Mouse (Mus musculus): ENCODE measurements around the gene Svbp. TPM values are rescaled to one million over a fixed set of nuclear protein-coding genes. Genes with fewer than 3 reads are reported as not detected.

The Svbp gene
- polyA plus RNA-seq (2012): 49.7 and 52.4 TPM in 2 replicates

- peaks cover 36% of the 10 kb centered on the region for H3K36me3 ChIP-seq (ENCODE audit: control insufficient read depth)
- TF ChIP-seq GATA1 (IDR thresholded peaks at IDR 0.05; ENCODE audit: low read length): no peak
- no peak for TF ChIP-seq TAL1 (IDR thresholded peaks at IDR 0.05; ENCODE audit: low read length)
- H3K4me3 ChIP-seq (replicated peaks): peak within 1 kb of the TSS; percentile 73
- H3K27me3 ChIP-seq (ENCODE audit: control insufficient read depth): no peaks in the 10 kb centered on the region
- H3K9me3 ChIP-seq (ENCODE audit: control insufficient read depth, low read length): no peaks in the 10 kb centered on the region
- peaks cover 91% of the 10 kb centered on the region for H3K4me1 ChIP-seq (ENCODE audit: control insufficient read depth)
Observed at GRCm38 (mm10) chr4:119194909-119195581, at the start of gene Svbp. Svbp (plus strand) TSS chr4:119195306.

DNA sequence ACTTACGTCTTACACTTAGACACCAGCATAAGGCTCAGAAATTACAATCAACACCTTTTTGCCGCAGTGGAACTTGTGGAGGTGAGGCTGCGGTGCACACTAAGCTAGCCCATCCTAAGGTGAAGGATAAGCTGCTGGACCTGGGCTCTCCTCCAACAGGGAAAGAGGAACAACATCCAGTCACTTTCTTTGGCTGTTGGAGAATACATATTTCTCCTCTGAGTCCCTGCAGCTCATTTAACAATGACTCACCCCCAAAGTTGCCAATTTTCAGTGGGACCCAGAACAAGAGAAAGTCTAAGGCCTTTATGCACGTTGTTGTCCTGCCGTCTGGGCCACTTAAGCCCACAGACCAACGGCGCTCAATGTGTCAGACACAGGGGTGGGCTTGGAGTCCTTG is 48.3 kb upstream of the Svbp start:
- Histone ChIP-seq H3K36me3 (ENCODE audit: control insufficient read depth) (no peaks in the 10 kb centered on the region), H3K27me3 (ENCODE audit: control insufficient read depth) (peaks cover 33% of the 10 kb centered on the region), H3K4me3 (replicated peaks) (no peak overlapping the region), H3K9me3 (ENCODE audit: control insufficient read depth, low read length) (peaks cover 4% of the 10 kb centered on the region), H3K4me1 (ENCODE audit: control insufficient read depth) (peaks cover 8% of the 10 kb centered on the region)
- TF ChIP-seq TAL1 (IDR thresholded peaks at IDR 0.05; ENCODE audit: low read length): no peak
- no peak for TF ChIP-seq GATA1 (IDR thresholded peaks at IDR 0.05; ENCODE audit: low read length)

DNA sequence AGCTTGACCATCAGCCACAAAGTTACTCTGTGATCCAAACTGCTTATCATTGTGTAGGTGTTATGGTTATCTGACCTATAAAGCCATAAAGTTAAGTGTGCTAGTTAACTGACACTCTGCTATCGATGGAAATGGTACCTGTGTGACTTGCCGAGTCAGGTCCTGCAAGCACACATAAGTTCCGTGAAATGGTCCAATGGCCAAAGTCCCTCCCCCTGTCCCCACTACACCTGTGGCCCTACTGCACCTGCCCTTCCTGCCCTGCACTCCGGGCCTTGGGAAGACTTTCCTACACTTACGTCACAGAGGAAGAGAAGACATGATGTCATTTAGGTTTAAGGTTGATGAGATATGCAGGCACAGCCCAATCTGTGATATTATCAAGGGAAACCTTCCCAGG is 47.8 kb upstream of the Svbp start:
- Histone ChIP-seq H3K4me3 (replicated peaks) (no peak overlapping the region), H3K27me3 (ENCODE audit: control insufficient read depth) (peaks cover 31% of the 10 kb centered on the region)

DNA sequence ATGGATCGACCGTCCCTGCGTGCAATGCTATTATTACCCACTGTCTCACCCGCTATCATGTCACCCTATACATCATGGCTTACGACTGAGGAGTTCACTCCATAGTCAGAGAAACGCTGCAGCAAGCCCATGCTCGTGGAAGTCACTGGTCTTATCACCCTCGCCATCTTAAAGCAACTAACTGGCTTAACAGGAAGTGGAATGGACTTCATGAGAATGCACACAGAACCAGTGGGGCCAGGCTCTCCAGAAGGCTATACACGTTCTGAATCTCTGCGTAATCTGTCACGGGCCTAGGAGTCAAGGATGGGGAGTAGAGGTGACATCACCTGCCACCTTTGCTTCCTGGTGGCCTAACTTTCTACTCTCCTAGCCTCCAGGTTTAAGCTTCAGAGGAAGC is 46.4 kb upstream of the Svbp start:
- H3K4me3 ChIP-seq (replicated peaks): no peak overlapping the region
- TF ChIP-seq TAL1 (IDR thresholded peaks at IDR 0.05; ENCODE audit: low read length): no peak
- TF ChIP-seq GATA1 (IDR thresholded peaks at IDR 0.05; ENCODE audit: low read length): no peak
- H3K27me3 ChIP-seq (ENCODE audit: control insufficient read depth): peaks cover 27% of the 10 kb centered on the region
- no peaks in the 10 kb centered on the region; the same call in 1 of the 2 replicates for H3K4me1 ChIP-seq (ENCODE audit: control insufficient read depth)
- peaks cover 4% of the 10 kb centered on the region for H3K9me3 ChIP-seq (ENCODE audit: control insufficient read depth, low read length)
- H3K36me3 ChIP-seq (ENCODE audit: control insufficient read depth): no peaks in the 10 kb centered on the region

More for the DNA sequence above, 47.8 kb upstream of the Svbp start:
- Histone ChIP-seq H3K9me3 (ENCODE audit: control insufficient read depth, low read length) (peaks cover 4% of the 10 kb centered on the region), H3K4me1 (ENCODE audit: control insufficient read depth) (peaks cover 3% of the 10 kb centered on the region), H3K36me3 (ENCODE audit: control insufficient read depth) (no peaks in the 10 kb centered on the region)
- no peak for TF ChIP-seq GATA1 (IDR thresholded peaks at IDR 0.05; ENCODE audit: low read length)
- TF ChIP-seq TAL1 (IDR thresholded peaks at IDR 0.05; ENCODE audit: low read length): no peak

DNA sequence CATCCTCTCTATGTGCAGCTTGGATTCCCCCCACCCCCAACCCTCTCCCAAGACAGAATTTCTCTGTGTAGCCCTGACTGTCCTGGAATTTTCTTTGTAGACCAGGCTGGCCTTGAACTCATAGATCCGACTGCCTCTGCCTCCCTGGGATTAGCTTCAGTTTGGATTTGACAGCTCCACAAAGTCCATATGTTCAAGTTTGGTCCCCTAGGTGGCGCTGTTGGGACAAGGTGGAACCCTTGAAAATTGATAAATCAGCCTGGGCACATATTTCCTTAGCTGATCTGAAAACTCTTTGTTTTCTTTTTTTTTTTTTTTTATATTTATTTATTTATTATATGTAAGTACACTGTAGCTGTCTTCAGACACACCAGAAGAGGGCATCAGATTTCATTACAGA is 37.9 kb upstream of the Svbp start:
- no peaks in the 10 kb centered on the region; the same call in 1 of the 2 replicates for H3K9me3 ChIP-seq (ENCODE audit: control insufficient read depth, low read length)
- H3K27me3 ChIP-seq (ENCODE audit: control insufficient read depth): peaks cover 11% of the 10 kb centered on the region
- TF ChIP-seq GATA1 (IDR thresholded peaks at IDR 0.05; ENCODE audit: low read length) (no peak), TAL1 (IDR thresholded peaks at IDR 0.05; ENCODE audit: low read length) (no peak)
- H3K4me1 ChIP-seq (ENCODE audit: control insufficient read depth): no peaks in the 10 kb centered on the region
- no peaks in the 10 kb centered on the region for H3K36me3 ChIP-seq (ENCODE audit: control insufficient read depth)
- H3K4me3 ChIP-seq (replicated peaks): no peak overlapping the region

DNA sequence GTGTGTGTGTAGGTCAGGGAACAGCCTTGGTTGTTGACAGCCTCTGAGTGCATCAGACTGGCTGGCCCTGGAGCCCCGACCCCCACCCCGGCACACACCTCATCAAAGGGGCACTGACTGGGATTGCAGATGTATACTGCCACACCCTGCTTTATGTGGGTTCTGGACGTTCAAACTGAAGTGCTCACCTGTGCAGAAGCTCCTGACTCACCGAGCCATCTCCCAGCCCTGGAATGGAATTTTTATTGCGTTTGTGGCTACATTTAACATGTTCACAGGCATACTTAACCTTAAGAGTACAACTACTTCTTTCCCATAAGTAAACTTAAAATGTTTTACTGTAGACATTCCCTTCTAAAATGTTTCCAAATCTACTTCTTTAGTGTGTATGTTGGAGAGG is 37.2 kb upstream of the Svbp start:
- H3K27me3 ChIP-seq (ENCODE audit: control insufficient read depth): peaks cover 11% of the 10 kb centered on the region
- H3K9me3 ChIP-seq (ENCODE audit: control insufficient read depth, low read length): no peaks in the 10 kb centered on the region; the same call in 1 of the 2 replicates
- no peaks in the 10 kb centered on the region for H3K36me3 ChIP-seq (ENCODE audit: control insufficient read depth)
- H3K4me3 ChIP-seq (replicated peaks): no peak overlapping the region
- no peaks in the 10 kb centered on the region for H3K4me1 ChIP-seq (ENCODE audit: control insufficient read depth)
- TF ChIP-seq GATA1 (IDR thresholded peaks at IDR 0.05; ENCODE audit: low read length): no peak
- TF ChIP-seq TAL1 (IDR thresholded peaks at IDR 0.05; ENCODE audit: low read length): no peak

- Histone ChIP-seq H3K36me3 (ENCODE audit: control insufficient read depth) (no peaks in the 10 kb centered on the region), H3K9me3 (ENCODE audit: control insufficient read depth, low read length) (no peaks in the 10 kb centered on the region; the same call in 1 of the 2 replicates), H3K27me3 (ENCODE audit: control insufficient read depth) (no peaks in the 10 kb centered on the region), H3K4me3 (replicated peaks) (no peak overlapping the region), H3K4me1 (ENCODE audit: control insufficient read depth) (peaks cover 3% of the 10 kb centered on the region)
- no peak for TF ChIP-seq GATA1 (IDR thresholded peaks at IDR 0.05; ENCODE audit: low read length)
- TF ChIP-seq TAL1 (IDR thresholded peaks at IDR 0.05; ENCODE audit: low read length): no peak
Observed at GRCm38 (mm10) chr4:119161358-119161757, 33.7 kb upstream of the Svbp start.

DNA sequence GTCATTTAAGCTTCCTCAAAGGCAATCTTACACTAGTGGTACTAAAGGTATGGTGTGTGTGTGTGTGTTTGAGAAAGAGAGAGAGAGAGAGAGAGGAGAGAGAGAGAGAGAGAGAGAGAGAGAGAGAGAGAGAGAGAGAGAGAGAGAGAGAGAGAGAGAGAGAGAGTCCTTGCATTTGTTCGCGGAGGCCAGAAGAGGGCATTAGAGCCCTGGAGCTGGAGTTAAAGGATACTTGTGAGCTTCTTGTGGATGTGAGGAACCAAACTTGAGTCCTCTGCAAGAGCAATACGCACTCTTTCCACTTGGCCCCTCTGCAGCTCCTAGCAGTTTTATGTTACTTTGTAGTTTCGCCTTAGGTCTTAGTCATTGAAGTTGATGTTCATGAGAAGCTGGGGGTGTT is 32.1 kb upstream of the Svbp start:
- TF ChIP-seq GATA1 (IDR thresholded peaks at IDR 0.05; ENCODE audit: low read length) (no peak), TAL1 (IDR thresholded peaks at IDR 0.05; ENCODE audit: low read length) (no peak)
- Histone ChIP-seq H3K4me1 (ENCODE audit: control insufficient read depth) (peaks cover 6% of the 10 kb centered on the region), H3K36me3 (ENCODE audit: control insufficient read depth) (no peaks in the 10 kb centered on the region), H3K27me3 (ENCODE audit: control insufficient read depth) (no peaks in the 10 kb centered on the region), H3K4me3 (replicated peaks) (no peak overlapping the region), H3K9me3 (ENCODE audit: control insufficient read depth, low read length) (no peaks in the 10 kb centered on the region; the same call in 1 of the 2 replicates)

DNA sequence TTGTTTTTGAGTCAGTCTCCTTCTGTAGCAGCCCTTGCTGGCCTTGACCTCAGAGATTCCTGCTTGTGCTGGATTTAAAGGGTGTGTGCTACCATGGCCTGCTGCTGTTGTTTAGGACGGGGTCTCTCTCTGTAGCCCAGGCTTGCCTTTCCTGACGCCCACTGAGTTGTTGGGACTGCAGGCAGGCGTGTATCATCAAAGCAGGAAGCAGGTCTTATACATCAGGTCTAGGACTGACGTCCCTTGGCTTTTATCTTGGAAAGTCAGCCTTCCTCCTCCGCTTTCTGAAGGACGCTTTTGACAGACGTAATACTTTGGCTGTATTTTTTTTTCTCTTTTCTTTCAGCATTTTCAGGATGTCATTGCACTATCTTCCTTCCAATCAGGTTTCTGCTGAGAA is 29.2 kb upstream of the Svbp start:
- TF ChIP-seq GATA1 (IDR thresholded peaks at IDR 0.05; ENCODE audit: low read length) (no peak), TAL1 (IDR thresholded peaks at IDR 0.05; ENCODE audit: low read length) (no peak)
- peaks cover 18% of the 10 kb centered on the region for H3K4me1 ChIP-seq (ENCODE audit: control insufficient read depth)
- H3K27me3 ChIP-seq (ENCODE audit: control insufficient read depth): no peaks in the 10 kb centered on the region
- H3K36me3 ChIP-seq (ENCODE audit: control insufficient read depth): peaks cover 28% of the 10 kb centered on the region
- H3K9me3 ChIP-seq (ENCODE audit: control insufficient read depth, low read length): no peaks in the 10 kb centered on the region
- H3K4me3 ChIP-seq (replicated peaks): no peak overlapping the region

Measured in erythroblast, embryonic 14.5 days (primary cell).